Comparison of ENCODE assay signal across 23 mouse cellular contexts in genomic region chr5:4924866-4925265, GRCm38 (mm10).
"Had no signal": no experiment of that assay in that cellular context is flagged by ENCODE, and none has a peak within 500 bp of the region (broad histone marks: within the 10 kb centered on the region; RNA-seq: fewer than 3 reads in every experiment).

No protein-coding gene starts in this region.

- H3K9ac ChIP-seq: heart, embryonic 12.5 days; hindbrain, embryonic 12.5 days; hindbrain, embryonic 14.5 days; intestine, embryonic 15.5 days; limb, embryonic 13.5 days had no signal

- H3K4me1 ChIP-seq: heart, embryonic 10.5 days; heart, embryonic 12.5 days; hindbrain, embryonic 10.5 days; intestine, embryonic 15.5 days; limb, embryonic 13.5 days had no signal

- H3K4me2 ChIP-seq: heart, embryonic 12.5 days; hindbrain, embryonic 12.5 days; hindbrain, embryonic 14.5 days; intestine, embryonic 15.5 days; limb, embryonic 13.5 days had no signal

- H3K36me3 ChIP-seq: heart, embryonic 10.5 days; heart, embryonic 12.5 days; hindbrain, embryonic 10.5 days; hindbrain, embryonic 12.5 days; intestine, embryonic 15.5 days; limb, embryonic 13.5 days had no signal

- DNase-seq: gastrocnemius, postnatal 25 days; heart, adult 18-20 months; heart, postnatal 10 days; heart, postnatal 4 days; kidney, adult 18-20 months; kidney, adult 8-10 months; kidney, postnatal 10 days; kidney, postnatal 25 days; kidney, postnatal 4 days; left cerebral cortex, postnatal 4 days had no signal

- H3K27ac ChIP-seq: heart, embryonic 10.5 days; hindbrain, embryonic 10.5 days; hindbrain, embryonic 12.5 days; hindbrain, embryonic 14.5 days; intestine, embryonic 15.5 days; layer of hippocampus, adult 2 months; left cerebral cortex, adult 2 months; limb, embryonic 13.5 days had no signal

- H3K9me3 ChIP-seq: heart, embryonic 10.5 days; heart, embryonic 12.5 days; hindbrain, embryonic 10.5 days; hindbrain, embryonic 12.5 days; intestine, embryonic 15.5 days; limb, embryonic 13.5 days had no signal

- H3K27me3 ChIP-seq: heart, embryonic 12.5 days; hindbrain, embryonic 12.5 days; intestine, embryonic 15.5 days; limb, embryonic 13.5 days had no signal

- H3K4me3 ChIP-seq: heart, embryonic 10.5 days; heart, embryonic 12.5 days; hindbrain, embryonic 10.5 days; hindbrain, embryonic 12.5 days; intestine, embryonic 15.5 days; layer of hippocampus, adult 2 months; left cerebral cortex, adult 2 months; limb, embryonic 13.5 days had no signal

- ATAC-seq: forebrain, embryonic 16.5 days; hindbrain, embryonic 16.5 days; inflammation-experienced regulatory T-cells, adult 6 months; intestine, embryonic 15.5 days; intestine, postnatal 0 days had no signal
